Mouse (Mus musculus) liver, embryonic 15.5 days (tissue): ENCODE data around the gene Cpm. TPM values are rescaled to one million over a fixed set of nuclear protein-coding genes. Genes with fewer than 3 reads are reported as not detected.

Experiments used
- ATAC-seq: fragments of 200-750 bp; cut with Nextera tagmentation; 2 replicates; pipeline ENCODE4 v1.8.0; 2017; ENCODE audit warnings: moderate number of reproducible peaks, mild to moderate bottlenecking, moderate library complexity; ENCODE audit not compliant: insufficient read depth
- H3K27ac ChIP-seq: fragments of 300-500 bp; sonication (generic); replicated peaks from 2 replicates; pipeline ENCODE4 v1.5.1; 2015; ENCODE audit warnings: mild to moderate bottlenecking, inconsistent platforms
- H3K27me3 ChIP-seq: fragments of 300-500 bp; sonication (generic); 2 replicates; pipeline ENCODE4 v1.6.1; 2015; ENCODE audit warnings: mild to moderate bottlenecking, inconsistent platforms
- H3K36me3 ChIP-seq: fragments of 300-500 bp; sonication (generic); replicated peaks from 2 replicates; pipeline ENCODE4 v1.6.1; 2015; ENCODE audit warnings: moderate library complexity, mild to moderate bottlenecking, inconsistent platforms
- H3K4me1 ChIP-seq: fragments of 300-500 bp; sonication (generic); replicated peaks from 2 replicates; pipeline ENCODE4 v1.6.1; 2015; ENCODE audit warnings: inconsistent platforms
- H3K4me2 ChIP-seq: fragments of 300-500 bp; sonication (generic); 2 replicates; pipeline ENCODE4 v1.6.1; 2015; ENCODE audit warnings: moderate library complexity, mild to moderate bottlenecking, inconsistent platforms
- H3K4me3 ChIP-seq: fragments of 300-500 bp; sonication (generic); replicated peaks from 2 replicates; pipeline ENCODE4 v1.5.1; 2015; ENCODE audit warnings: mild to moderate bottlenecking, inconsistent platforms
- H3K9ac ChIP-seq: fragments of 300-500 bp; sonication (generic); 2 replicates; pipeline ENCODE4 v1.6.1; 2015; ENCODE audit warnings: moderate library complexity, mild to moderate bottlenecking, inconsistent platforms
- H3K9me3 ChIP-seq: fragments of 300-500 bp; sonication (generic); replicated peaks from 2 replicates; pipeline ENCODE4 v1.6.1; 2016; ENCODE audit warnings: inconsistent platforms
- WGBS: fragments of 180-500 bp; shearing (Covaris S2); methylation state at CpG from one replicate; pipeline ENCODE4 v1.1.7; 2015; ENCODE audit warnings: mixed read lengths; ENCODE audit not compliant: insufficient replicate concordance; 5-methylcytosine and 5-hydroxymethylcytosine counted together
- polyA plus RNA-seq: library from polyadenylated mRNA; unstranded; fragments of >200 nt; fragmentation: Nextera tagmentation; extraction: Ambion mirVana; gene quantifications from 2 replicates; pipeline ENCODE4 v1.2.1, GENCODE M21; 2015

Gene Cpm
- polyA plus RNA-seq, 1 experiment from 2014 or later: 15.7 TPM

GRCm38 (mm10) chr10:117640595-117641078, 11.3 kb downstream of the Cpm start:
- H3K27me3 ChIP-seq: no peaks in the 10 kb centered on the region
- 0 out of 2 replicates have a peak, but pooled peaks cover 7% of the 10 kb centered on the region for H3K4me1 ChIP-seq
- 54% methylated on average over 7 of the region's 7 CpGs for WGBS
- no peak overlapping the region for H3K4me3 ChIP-seq
- H3K4me2 ChIP-seq: no peak overlapping the region
- no peaks in the 10 kb centered on the region for H3K36me3 ChIP-seq
- no peak overlapping the region for H3K27ac ChIP-seq
- H3K9me3 ChIP-seq: no peaks in the 10 kb centered on the region
- H3K9ac ChIP-seq: no peak overlapping the region
- no peak for ATAC-seq

GRCm38 (mm10) chr10:117641400-117642200, 12.3 kb downstream of the Cpm start:
- Histone ChIP-seq H3K9me3 (no peaks in the 10 kb centered on the region), H3K4me1 (0 out of 2 replicates have a peak, but pooled peaks cover 7% of the 10 kb centered on the region), H3K27me3 (no peaks in the 10 kb centered on the region), H3K36me3 (no peaks in the 10 kb centered on the region), H3K4me2 (no peak overlapping the region), H3K4me3 (no peak overlapping the region), H3K27ac (no peak overlapping the region), H3K9ac (no peak overlapping the region)
- WGBS: 59% methylated on average over 20 of the region's 20 CpGs
- ATAC-seq: no peak

- WGBS: 70% methylated on average over 9 of the region's 9 CpGs
- Histone ChIP-seq H3K4me2 (no peak overlapping the region), H3K9ac (no peak overlapping the region), H3K27me3 (no peaks in the 10 kb centered on the region), H3K9me3 (no peaks in the 10 kb centered on the region), H3K36me3 (no peaks in the 10 kb centered on the region), H3K4me3 (no peak overlapping the region), H3K27ac (no peak overlapping the region), H3K4me1 (0 out of 2 replicates have a peak, but pooled peaks cover 7% of the 10 kb centered on the region)
- no peak for ATAC-seq
Observed at GRCm38 (mm10) chr10:117642201-117642450, 12.8 kb downstream of the Cpm start.

- ATAC-seq: no peak
- H3K4me1 ChIP-seq: 0 out of 2 replicates have a peak, but pooled peaks cover 7% of the 10 kb centered on the region
- WGBS: 78% methylated on average over 15 of the region's 15 CpGs
- no peak overlapping the region for H3K9ac ChIP-seq
- H3K9me3 ChIP-seq: no peaks in the 10 kb centered on the region
- no peak overlapping the region for H3K4me2 ChIP-seq
- no peaks in the 10 kb centered on the region for H3K36me3 ChIP-seq
- H3K4me3 ChIP-seq: no peak overlapping the region
- no peaks in the 10 kb centered on the region for H3K27me3 ChIP-seq
- no peak overlapping the region for H3K27ac ChIP-seq
Observed at GRCm38 (mm10) chr10:117642491-117643262, 13.4 kb downstream of the Cpm start.

GRCm38 (mm10) chr10:117643302-117643701, 14.0 kb downstream of the Cpm start:
- Histone ChIP-seq H3K27ac (no peak overlapping the region), H3K9ac (no peak overlapping the region)

GRCm38 (mm10) chr10:117643711-117644428, 14.6 kb downstream of the Cpm start:
- Histone ChIP-seq H3K36me3 (no peaks in the 10 kb centered on the region), H3K27me3 (no peaks in the 10 kb centered on the region), H3K27ac (no peak overlapping the region), H3K4me3 (no peak overlapping the region), H3K9ac (no peak overlapping the region), H3K4me2 (no peak overlapping the region), H3K9me3 (no peaks in the 10 kb centered on the region), H3K4me1 (0 out of 2 replicates have a peak, but pooled peaks cover 7% of the 10 kb centered on the region)
- no peak for ATAC-seq
- 65% methylated on average over 12 of the region's 12 CpGs for WGBS

More at GRCm38 (mm10) chr10:117643302-117643701, 14.0 kb downstream of the Cpm start:
- Histone ChIP-seq H3K4me1 (0 out of 2 replicates have a peak, but pooled peaks cover 7% of the 10 kb centered on the region), H3K4me2 (no peak overlapping the region), H3K4me3 (no peak overlapping the region), H3K9me3 (no peaks in the 10 kb centered on the region), H3K36me3 (no peaks in the 10 kb centered on the region), H3K27me3 (no peaks in the 10 kb centered on the region)
- no peak for ATAC-seq
- WGBS: 68% methylated on average over 6 of the region's 6 CpGs

GRCm38 (mm10) chr10:117644429-117644748, 15.1 kb downstream of the Cpm start:
- WGBS: 75% methylated on average over 8 of the region's 8 CpGs

GRCm38 (mm10) chr10:117644828-117645227, 15.5 kb downstream of the Cpm start:
- no peaks in the 10 kb centered on the region for H3K36me3 ChIP-seq
- H3K4me2 ChIP-seq: no peak overlapping the region
- WGBS: 75% methylated on average over 11 of the region's 11 CpGs
- H3K4me1 ChIP-seq: 0 out of 2 replicates have a peak, but pooled peaks cover 5% of the 10 kb centered on the region
- no peak for ATAC-seq
- H3K9ac ChIP-seq: no peak overlapping the region
- no peak overlapping the region for H3K27ac ChIP-seq
- H3K27me3 ChIP-seq: no peaks in the 10 kb centered on the region
- H3K4me3 ChIP-seq: no peak overlapping the region
- H3K9me3 ChIP-seq: no peaks in the 10 kb centered on the region

More at GRCm38 (mm10) chr10:117644429-117644748, 15.1 kb downstream of the Cpm start:
- no peaks in the 10 kb centered on the region for H3K36me3 ChIP-seq
- no peak overlapping the region for H3K9ac ChIP-seq
- 0 out of 2 replicates have a peak, but pooled peaks cover 7% of the 10 kb centered on the region for H3K4me1 ChIP-seq
- no peaks in the 10 kb centered on the region for H3K9me3 ChIP-seq
- no peak overlapping the region for H3K4me3 ChIP-seq
- no peak overlapping the region for H3K4me2 ChIP-seq
- H3K27ac ChIP-seq: no peak overlapping the region
- ATAC-seq: no peak
- no peaks in the 10 kb centered on the region for H3K27me3 ChIP-seq

- ATAC-seq: no peak
- no peaks in the 10 kb centered on the region for H3K9me3 ChIP-seq
- H3K27ac ChIP-seq: no peak overlapping the region
- H3K36me3 ChIP-seq: no peaks in the 10 kb centered on the region
- no peaks in the 10 kb centered on the region for H3K27me3 ChIP-seq
- no peak overlapping the region for H3K9ac ChIP-seq
- no peak overlapping the region for H3K4me2 ChIP-seq
- no peaks in the 10 kb centered on the region for H3K4me1 ChIP-seq
- no peak overlapping the region for H3K4me3 ChIP-seq
- WGBS: 73% methylated on average over 7 of the region's 7 CpGs
Observed at GRCm38 (mm10) chr10:117645487-117645964, 16.2 kb downstream of the Cpm start.

GRCm38 (mm10) chr10:117646482-117647157, 17.3 kb downstream of the Cpm start:
- Histone ChIP-seq H3K27ac (no peak overlapping the region), H3K27me3 (no peaks in the 10 kb centered on the region), H3K36me3 (no peaks in the 10 kb centered on the region), H3K4me1 (no peaks in the 10 kb centered on the region), H3K9ac (no peak overlapping the region), H3K4me3 (no peak overlapping the region), H3K9me3 (no peaks in the 10 kb centered on the region), H3K4me2 (no peak overlapping the region)
- 68% methylated on average over 5 of the region's 5 CpGs for WGBS
- ATAC-seq: no peak
